Mouse (Mus musculus) cerebellum, adult 2 months (tissue): ENCODE data around the gene Gjd3. TPM values are rescaled to one million over a fixed set of nuclear protein-coding genes. Genes with fewer than 3 reads are reported as not detected.
"Not testable (repeated sequence)": the region's sequence is repeated elsewhere in the genome, so short reads cannot be mapped to it uniquely, and the experiment has no call there.

Source experiments
- DNase-seq, 2 experiments: peaks; one replicate each; pipeline ENCODE4 v3.0.0; 2021
- H3K27ac ChIP-seq: fragments of 200-500 bp; 2 replicates; pipeline ENCODE4 v1.5.1; 2012; ENCODE audit warnings: low read length, control low read depth, inconsistent platforms; ENCODE audit not compliant: insufficient read depth
- H3K27me3 ChIP-seq: fragments of 200-500 bp; 2 replicates; pipeline ENCODE4 v1.6.1; 2012; ENCODE audit warnings: inconsistent platforms, mild to moderate bottlenecking, low read length, moderate library complexity; ENCODE audit not compliant: control insufficient read depth, insufficient read depth
- H3K4me1 ChIP-seq: fragments of 200-500 bp; 2 replicates; pipeline ENCODE4 v1.6.1; 2011; ENCODE audit warnings: low read length; ENCODE audit not compliant: control insufficient read depth, insufficient read depth
- H3K4me3 ChIP-seq: fragments of 200-500 bp; replicated peaks from 2 replicates; pipeline ENCODE3; 2011; ENCODE audit warnings: mild to moderate bottlenecking, low read depth, low read length, control low read depth; ENCODE audit not compliant: insufficient read depth
- CTCF ChIP-seq: fragments of 200-500 bp; IDR thresholded peaks from 2 replicates; pipeline ENCODE4 v1.5.1; 2011; ENCODE audit warnings: low read depth, mild to moderate bottlenecking, control low read depth, low read length, moderate library complexity, borderline replicate concordance; ENCODE audit not compliant: insufficient read depth
- POLR2A ChIP-seq: fragments of 200-500 bp; IDR thresholded peaks from 2 replicates; pipeline ENCODE4 v1.6.1; 2011; ENCODE audit warnings: low read length, control low read depth, borderline replicate concordance; ENCODE audit not compliant: insufficient read depth
- WGBS: fragments of 180-500 bp; shearing (Covaris S2); methylation state at CpG from one replicate; pipeline ENCODE4 v1.1.7; 2018; 5-methylcytosine and 5-hydroxymethylcytosine counted together
- polyA plus RNA-seq: library from polyadenylated mRNA; depleted of rRNA; stranded (reverse); fragments of >200 nt; gene quantifications from 2 replicates; pipeline ENCODE4 v1.2.3, GENCODE M21; 2012

Gjd3 gene
- polyA plus RNA-seq, 1 experiment = 2.1 TPM

GRCm38 (mm10) chr11:98995987-98996386 is 13.2 kb upstream of the Gjd3 start:
- no peak overlapping the region for H3K27ac ChIP-seq
- WGBS = 93% methylated on average over 7 of the region's 7 CpGs
- no peaks in the 10 kb centered on the region for H3K4me1 ChIP-seq
- TF ChIP-seq CTCF (no peak), POLR2A (no peak)
- H3K27me3 ChIP-seq = no peaks in the 10 kb centered on the region
- no peak for DNase-seq
- H3K4me3 ChIP-seq = no peak overlapping the region

- no peak overlapping the region for H3K27ac ChIP-seq
- no peak overlapping the region for H3K4me3 ChIP-seq
- DNase-seq = no peak
- TF ChIP-seq POLR2A = no peak
- no peak for TF ChIP-seq CTCF
- H3K27me3 ChIP-seq = no peaks in the 10 kb centered on the region
- 81% methylated on average over 6 of the region's 6 CpGs for WGBS
- H3K4me1 ChIP-seq = no peaks in the 10 kb centered on the region
These were observed 8.1 kb upstream of the Gjd3 start for GRCm38 (mm10) chr11:98990866-98991265.

- H3K27ac ChIP-seq, DNase-seq, H3K4me3 ChIP-seq, H3K27me3 ChIP-seq, H3K4me1 ChIP-seq: not testable (repeated sequence)
- 95% methylated on average over 6 of the region's 6 CpGs for WGBS
These were observed 5.4 kb upstream of the Gjd3 start for GRCm38 (mm10) chr11:98988260-98988659.

- Histone ChIP-seq H3K4me3 (no peak overlapping the region), H3K27ac (no peak overlapping the region), H3K27me3 (no peaks in the 10 kb centered on the region), H3K4me1 (peaks cover 5% of the 10 kb centered on the region; the same call in 1 of the 2 replicates)
- no peak for DNase-seq
- no peak for TF ChIP-seq CTCF
- TF ChIP-seq POLR2A = no peak
- 83% methylated on average over 7 of the region's 7 CpGs for WGBS
These were observed 2.7 kb upstream of the Gjd3 start for GRCm38 (mm10) chr11:98985542-98985941.

- Histone ChIP-seq H3K27me3 (no peaks in the 10 kb centered on the region), H3K27ac (no peak overlapping the region), H3K4me3 (no peak overlapping the region), H3K4me1 (peaks cover 5% of the 10 kb centered on the region; the same call in 1 of the 2 replicates)
- 66% methylated on average over 8 of the region's 8 CpGs for WGBS
- no peak for TF ChIP-seq CTCF
- TF ChIP-seq POLR2A = no peak
- no peak for DNase-seq
These were observed 735 bp upstream of the Gjd3 start for GRCm38 (mm10) chr11:98983551-98983950.

GRCm38 (mm10) chr11:98981997-98982772 is 631 bp downstream of the Gjd3 start:
- Histone ChIP-seq H3K4me3 (peak overlapping the region; percentile 55), H3K27me3 (no peaks in the 10 kb centered on the region), H3K4me1 (peaks cover 5% of the 10 kb centered on the region; the same call in 1 of the 2 replicates), H3K27ac (0 out of 2 replicates have a peak overlapping the region, but pooled peaks have one; percentile 11)
- under 1% methylated on average over 94 of the region's 94 CpGs for WGBS
- TF ChIP-seq POLR2A (no peak), CTCF (peak; percentile 71)
- peak; percentile 77 to 81 for DNase-seq

- 37% methylated on average over 20 of the region's 20 CpGs for WGBS
- H3K27ac ChIP-seq = no peak overlapping the region
- H3K4me1 ChIP-seq = peaks cover 5% of the 10 kb centered on the region; the same call in 1 of the 2 replicates
- H3K27me3 ChIP-seq = no peaks in the 10 kb centered on the region
- TF ChIP-seq POLR2A (no peak), CTCF (no peak)
- H3K4me3 ChIP-seq = peak overlapping the region; percentile 55
- no peak for DNase-seq
These were observed 1.4 kb downstream of the Gjd3 start for GRCm38 (mm10) chr11:98981289-98981996.

GRCm38 (mm10) chr11:98979356-98979755 is 3.5 kb downstream of the Gjd3 start:
- Histone ChIP-seq H3K27ac (no peak overlapping the region), H3K4me3 (no peak overlapping the region), H3K4me1 (peaks cover 5% of the 10 kb centered on the region; the same call in 1 of the 2 replicates), H3K27me3 (no peaks in the 10 kb centered on the region)
- WGBS = 66% methylated on average over 5 of the region's 5 CpGs
- no peak for DNase-seq
- TF ChIP-seq CTCF = no peak
- TF ChIP-seq POLR2A = no peak
